9 mouse cellular contexts compared by ENCODE assay signal in genomic region chr11:75133951-75134350, GRCm38 (mm10). TPM values are rescaled to one million over a fixed set of nuclear protein-coding genes. Genes with fewer than 3 reads are reported as not detected.
DNase-seq lines count a peak whose midpoint lies in the region; ATAC-seq and TF ChIP-seq lines count a peak whose summit lies in the region.
"Had no signal": no experiment of that assay in that cellular context is flagged by ENCODE, and none has a peak within 500 bp of the region (broad histone marks: within the 10 kb centered on the region; RNA-seq: fewer than 3 reads in every experiment).

No protein-coding gene starts in this region.

- ATAC-seq in forebrain, embryonic 13.5 days: peak; percentile 69; the same call in 1 of the 2 replicates
- peak; percentile 71 for ATAC-seq in hindbrain, embryonic 15.5 days (ENCODE audit: low FRiP score, low read depth)
- peak; percentile 84 for ATAC-seq in lung, embryonic 16.5 days (ENCODE audit: low read depth)

- peaks cover 36% of the 10 kb centered on the region for H3K4me1 ChIP-seq in forebrain, embryonic 13.5 days
- peaks cover 39% of the 10 kb centered on the region for H3K4me1 ChIP-seq in hindbrain, embryonic 15.5 days (replicated peaks)
- peaks cover 30% of the 10 kb centered on the region for H3K4me1 ChIP-seq in lung, embryonic 16.5 days (replicated peaks; ENCODE audit: control insufficient read depth, insufficient read depth, low read length)

- H3K4me3 ChIP-seq in layer of hippocampus, adult 2 months: no peak overlapping the region
- H3K4me3 ChIP-seq in forebrain, embryonic 13.5 days: no peak overlapping the region
- no peak overlapping the region for H3K4me3 ChIP-seq in hindbrain, embryonic 15.5 days
- H3K4me3 ChIP-seq in lung, embryonic 16.5 days (ENCODE audit: low read length): no peak overlapping the region

- H3K27me3 ChIP-seq in forebrain, embryonic 13.5 days: no peaks in the 10 kb centered on the region
- no peaks in the 10 kb centered on the region for H3K27me3 ChIP-seq in hindbrain, embryonic 15.5 days
- no peaks in the 10 kb centered on the region for H3K27me3 ChIP-seq in lung, embryonic 16.5 days (ENCODE audit: control insufficient read depth, insufficient read depth, low read depth, low read length)

- H3K4me2 ChIP-seq in forebrain, embryonic 13.5 days: 0 out of 2 replicates have a peak overlapping the region, but pooled peaks have one; percentile 4
- 0 out of 2 replicates have a peak overlapping the region, but pooled peaks have one; percentile 1 for H3K4me2 ChIP-seq in hindbrain, embryonic 15.5 days
- no peak overlapping the region for H3K4me2 ChIP-seq in lung, embryonic 16.5 days (ENCODE audit: low read depth, low read length)

- no peak for DNase-seq in layer of hippocampus, adult 2 months (ENCODE audit: low spot score in 2 of 2)
- DNase-seq in layer of hippocampus, postnatal 36 days: no peak
- DNase-seq in frontal cortex, postnatal 10 days (ENCODE audit: low spot score in 2 of 2): no peak
- no peak for DNase-seq in thymus, postnatal 4 days
- no peak for DNase-seq in right cerebral cortex, adult 2 months (ENCODE audit: low spot score in 2 of 2)

- no peak for TF ChIP-seq CTCF in layer of hippocampus, adult 2 months (conservative IDR thresholded peaks at IDR 0.05)

- H3K9ac ChIP-seq in forebrain, embryonic 13.5 days: no peak overlapping the region
- H3K9ac ChIP-seq in hindbrain, embryonic 15.5 days: no peak overlapping the region
- H3K9ac ChIP-seq in lung, embryonic 16.5 days (ENCODE audit: low read length): peak overlapping the region; percentile 21; the same call in 1 of the 2 replicates

- H3K27ac ChIP-seq in layer of hippocampus, adult 2 months: peak overlapping the region; percentile 68
- peak overlapping the region; percentile 59 for H3K27ac ChIP-seq in forebrain, embryonic 13.5 days
- H3K27ac ChIP-seq in hindbrain, embryonic 15.5 days (replicated peaks): peak overlapping the region; percentile 74
- peak overlapping the region; percentile 67 for H3K27ac ChIP-seq in lung, embryonic 16.5 days (ENCODE audit: low read length)

- no peaks in the 10 kb centered on the region for H3K36me3 ChIP-seq in forebrain, embryonic 13.5 days (ENCODE audit: poor library complexity, severe bottlenecking)
- H3K36me3 ChIP-seq in hindbrain, embryonic 15.5 days: no peaks in the 10 kb centered on the region
- H3K36me3 ChIP-seq in lung, embryonic 16.5 days (ENCODE audit: control insufficient read depth, insufficient read depth, low read length): no peaks in the 10 kb centered on the region

- WGBS in forebrain, embryonic 13.5 days: 1% methylated on average over 2 of the region's 2 CpGs
- WGBS in hindbrain, embryonic 15.5 days: 12% methylated on average over 2 of the region's 2 CpGs
- 3% methylated on average over 2 of the region's 2 CpGs for WGBS in lung, embryonic 16.5 days

- H3K9me3 ChIP-seq in forebrain, embryonic 13.5 days (replicated peaks): no peaks in the 10 kb centered on the region
- H3K9me3 ChIP-seq in hindbrain, embryonic 15.5 days: no peaks in the 10 kb centered on the region
- H3K9me3 ChIP-seq in lung, embryonic 16.5 days (ENCODE audit: control insufficient read depth, low read length): no peaks in the 10 kb centered on the region

RNA-seq across cellular contexts. Expression of gene Hic1, which starts 35.4 kb away (rescaled TPM):
- total RNA-seq in layer of hippocampus, adult 2 months (2021): 1 to 10 TPM; 3.8 to 3.9 TPM
- total RNA-seq in layer of hippocampus, postnatal 36 days (2021): 1 to 10 TPM; 2.8 to 3.6 TPM
- 1.2 and 1.5 TPM in 2 replicates for polyA plus RNA-seq in forebrain, embryonic 13.5 days (2015; fragmentation: Nextera tagmentation; extraction: Ambion mirVana)
- 4.2 and 4.8 TPM in 2 replicates for polyA plus RNA-seq in hindbrain, embryonic 15.5 days (2015; fragmentation: Nextera tagmentation; extraction: Ambion mirVana)
- 8.4 and 8.5 TPM in 2 replicates for polyA plus RNA-seq in lung, embryonic 16.5 days (2015; fragmentation: Nextera tagmentation; extraction: Ambion mirVana)
- total RNA-seq: hematopoietic stem cell, adult 5-6 weeks had no signal

RNA-seq across cellular contexts. Expression of gene Ovca2, which starts 44.7 kb away (rescaled TPM):
- 10 to 100 TPM; 19.3 to 22.4 TPM for total RNA-seq in layer of hippocampus, adult 2 months (2021)
- 10 to 100 TPM; 18.0 to 19.9 TPM for total RNA-seq in layer of hippocampus, postnatal 36 days (2021)
- 22.8 and 25.1 TPM in 2 replicates for polyA plus RNA-seq in forebrain, embryonic 13.5 days (2015; fragmentation: Nextera tagmentation; extraction: Ambion mirVana)
- 14.3 and 14.8 TPM in 2 replicates for polyA plus RNA-seq in hindbrain, embryonic 15.5 days (2015; fragmentation: Nextera tagmentation; extraction: Ambion mirVana)
- polyA plus RNA-seq in lung, embryonic 16.5 days (2015; fragmentation: Nextera tagmentation; extraction: Ambion mirVana): 24.0 and 24.2 TPM in 2 replicates

RNA-seq across cellular contexts. Expression of gene Dph1, which starts 57.1 kb away (rescaled TPM):
- 10 to 100 TPM; 30.7 to 31.4 TPM for total RNA-seq in layer of hippocampus, adult 2 months (2021)
- 10 to 100 TPM; 33.4 to 33.9 TPM for total RNA-seq in layer of hippocampus, postnatal 36 days (2021)
- polyA plus RNA-seq in forebrain, embryonic 13.5 days (2015; fragmentation: Nextera tagmentation; extraction: Ambion mirVana): 13.9 and 15.8 TPM in 2 replicates
- polyA plus RNA-seq in hindbrain, embryonic 15.5 days (2015; fragmentation: Nextera tagmentation; extraction: Ambion mirVana): 14.0 and 15.9 TPM in 2 replicates
- polyA plus RNA-seq in lung, embryonic 16.5 days (2015; fragmentation: Nextera tagmentation; extraction: Ambion mirVana): 17.1 and 17.9 TPM in 2 replicates

RNA-seq across cellular contexts. Expression of gene Rtn4rl1, which starts 59.6 kb away (rescaled TPM):
- total RNA-seq in layer of hippocampus, adult 2 months (2021): 100 to 1,000 TPM; 104 to 110 TPM
- total RNA-seq in layer of hippocampus, postnatal 36 days (2021): 100 to 1,000 TPM; 103 to 107 TPM
- polyA plus RNA-seq in forebrain, embryonic 13.5 days (2015; fragmentation: Nextera tagmentation; extraction: Ambion mirVana): 2.2 and 2.6 TPM in 2 replicates
- 11.7 and 12.6 TPM in 2 replicates for polyA plus RNA-seq in hindbrain, embryonic 15.5 days (2015; fragmentation: Nextera tagmentation; extraction: Ambion mirVana)
- 2.0 and 2.9 TPM in 2 replicates for polyA plus RNA-seq in lung, embryonic 16.5 days (2015; fragmentation: Nextera tagmentation; extraction: Ambion mirVana)
